Mouse (Mus musculus) embryonic facial prominence, embryonic 11.5 days (tissue): ENCODE data around the gene Asb16. TPM values are rescaled to one million over a fixed set of nuclear protein-coding genes. Genes with fewer than 3 reads are reported as not detected.

Source experiments
- ATAC-seq: fragments of 200-750 bp; cut with Nextera tagmentation; replicated peaks from 2 replicates; pipeline ENCODE4 v1.8.0; 2017; ENCODE audit warnings: low read depth; ENCODE audit not compliant: insufficient number of reproducible peaks, low FRiP score, low TSS enrichment
- DNase-seq: peaks from one replicate; pipeline ENCODE4 v3.0.0-alpha.2; 2015; ENCODE audit warnings: low spot score
- H3K27ac ChIP-seq: fragments of 300-500 bp; sonication (generic); replicated peaks from 2 replicates; pipeline ENCODE4 v1.5.1; 2014; ENCODE audit warnings: mild to moderate bottlenecking, low read depth, low read length, control low read depth
- H3K27me3 ChIP-seq: fragments of 300-500 bp; sonication (generic); 2 replicates; pipeline ENCODE4 v1.6.1; 2014; ENCODE audit warnings: mild to moderate bottlenecking, low read length, moderate library complexity, mixed read lengths; ENCODE audit not compliant: control insufficient read depth, insufficient read depth
- H3K36me3 ChIP-seq: fragments of 300-500 bp; sonication (generic); replicated peaks from 2 replicates; pipeline ENCODE4 v1.6.1; 2014; ENCODE audit warnings: low read depth, mild to moderate bottlenecking, low read length, moderate library complexity, mixed read lengths; ENCODE audit not compliant: control insufficient read depth, insufficient read depth
- H3K4me1 ChIP-seq: fragments of 300-500 bp; sonication (generic); 2 replicates; pipeline ENCODE4 v1.6.1; 2014; ENCODE audit warnings: low read length, mixed read lengths; ENCODE audit not compliant: control insufficient read depth, insufficient read depth
- H3K4me2 ChIP-seq: fragments of 300-500 bp; sonication (generic); 2 replicates; pipeline ENCODE4 v1.6.1; 2014; ENCODE audit warnings: low read depth, mild to moderate bottlenecking, control low read depth, low read length, moderate library complexity
- H3K4me3 ChIP-seq: fragments of 300-500 bp; sonication (generic); 2 replicates; pipeline ENCODE4 v1.5.1; 2014; ENCODE audit warnings: low read depth, low read length, control low read depth
- H3K9ac ChIP-seq: fragments of 300-500 bp; sonication (generic); replicated peaks from 2 replicates; pipeline ENCODE4 v1.6.1; 2014; ENCODE audit warnings: mild to moderate bottlenecking, control low read depth, low read length
- H3K9me3 ChIP-seq: fragments of 300-500 bp; sonication (generic); replicated peaks from 2 replicates; pipeline ENCODE4 v1.6.1; 2016; ENCODE audit warnings: mild to moderate bottlenecking, low read length, inconsistent platforms, mixed read lengths; ENCODE audit not compliant: control insufficient read depth
- WGBS: fragments of 180-500 bp; shearing (Covaris S2); extraction: QIAGEN DNeasy Blood & Tissue Kit; methylation state at CpG from one replicate; pipeline ENCODE4 v1.1.7; 2014; 5-methylcytosine and 5-hydroxymethylcytosine counted together
- polyA plus RNA-seq: library from polyadenylated mRNA; unstranded; fragments of >200 nt; fragmentation: Nextera tagmentation; extraction: Ambion mirVana; gene quantifications from 2 replicates; pipeline ENCODE4 v1.2.1, GENCODE M21; 2014

Asb16 gene
- polyA plus RNA-seq, 1 experiment from 2014 or later, result 0.11 TPM

GRCm38 (mm10) chr11:102245581-102246272 is 22.8 kb upstream of the Asb16 start:
- no peaks in the 10 kb centered on the region for H3K27me3 ChIP-seq
- DNase-seq (peak; percentile 29), ATAC-seq (no peak)
- WGBS, result 49% methylated on average over 14 of the region's 14 CpGs
- H3K4me3 ChIP-seq, result no peak overlapping the region
- no peaks in the 10 kb centered on the region for H3K36me3 ChIP-seq
- peak overlapping the region; percentile 41 for H3K4me2 ChIP-seq
- H3K9me3 ChIP-seq, result no peaks in the 10 kb centered on the region
- no peak overlapping the region for H3K27ac ChIP-seq
- no peaks in the 10 kb centered on the region for H3K4me1 ChIP-seq
- H3K9ac ChIP-seq, result peak overlapping the region; percentile 63; the same call in 1 of the 2 replicates

GRCm38 (mm10) chr11:102246273-102246635 is 22.3 kb upstream of the Asb16 start:
- no peak for DNase-seq
- 89% methylated on average over 6 of the region's 6 CpGs for WGBS
- H3K9ac ChIP-seq, result no peak overlapping the region

GRCm38 (mm10) chr11:102246871-102247270 is 21.7 kb upstream of the Asb16 start:
- Histone ChIP-seq H3K4me2 (no peak overlapping the region), H3K27ac (no peak overlapping the region), H3K36me3 (no peaks in the 10 kb centered on the region; the same call in 1 of the 2 replicates), H3K4me3 (no peak overlapping the region), H3K9me3 (no peaks in the 10 kb centered on the region), H3K4me1 (no peaks in the 10 kb centered on the region), H3K27me3 (no peaks in the 10 kb centered on the region), H3K9ac (no peak overlapping the region)
- WGBS, result 85% methylated on average over 4 of the region's 4 CpGs
- ATAC-seq (no peak), DNase-seq (no peak)

More at GRCm38 (mm10) chr11:102246273-102246635, 22.3 kb upstream of the Asb16 start:
- Histone ChIP-seq H3K27ac (no peak overlapping the region), H3K9me3 (no peaks in the 10 kb centered on the region), H3K4me2 (no peak overlapping the region), H3K4me1 (no peaks in the 10 kb centered on the region), H3K36me3 (no peaks in the 10 kb centered on the region), H3K27me3 (no peaks in the 10 kb centered on the region), H3K4me3 (no peak overlapping the region)
- ATAC-seq, result no peak

GRCm38 (mm10) chr11:102248630-102249230 is 19.8 kb upstream of the Asb16 start, which contains the start of gene BC030867:
Gene BC030867, plus strand, starts transcription at chr11:102248882.
- H3K27me3 ChIP-seq, result no peaks in the 10 kb centered on the region
- no peaks in the 10 kb centered on the region; the same call in 1 of the 2 replicates for H3K36me3 ChIP-seq
- H3K9ac ChIP-seq, result peak within 1 kb of the TSS; percentile 72
- 0% methylated on average over 41 of the region's 41 CpGs for WGBS
- peak within 1 kb of the TSS; percentile 66 for H3K4me3 ChIP-seq
- H3K4me1 ChIP-seq, result no peaks in the 10 kb centered on the region
- no peaks in the 10 kb centered on the region for H3K9me3 ChIP-seq
- ATAC-seq (peak; percentile 20; the same call in 1 of the 2 replicates), DNase-seq (peak; percentile 99)
- peak within 1 kb of the TSS; percentile 2; the same call in 1 of the 2 replicates for H3K27ac ChIP-seq
- H3K4me2 ChIP-seq, result peak within 1 kb of the TSS; percentile 76

GRCm38 (mm10) chr11:102249351-102250090 is 19.0 kb upstream of the Asb16 start:
- WGBS, result 12% methylated on average over 9 of the region's 9 CpGs
- ATAC-seq (no peak), DNase-seq (peak; percentile 15)
- Histone ChIP-seq H3K27me3 (no peaks in the 10 kb centered on the region), H3K4me1 (no peaks in the 10 kb centered on the region), H3K27ac (no peak overlapping the region; the same call in 1 of the 2 replicates), H3K4me2 (peak overlapping the region; percentile 76), H3K9ac (peak overlapping the region; percentile 72), H3K4me3 (peak overlapping the region; percentile 66), H3K9me3 (no peaks in the 10 kb centered on the region), H3K36me3 (no peaks in the 10 kb centered on the region; the same call in 1 of the 2 replicates)

GRCm38 (mm10) chr11:102257514-102257913 is 11.0 kb upstream of the Asb16 start:
- H3K36me3 ChIP-seq, result peaks cover 6% of the 10 kb centered on the region; the same call in 1 of the 2 replicates
- H3K4me2 ChIP-seq, result no peak overlapping the region
- no peak overlapping the region for H3K4me3 ChIP-seq
- H3K27ac ChIP-seq, result no peak overlapping the region
- 30% methylated on average over 9 of the region's 9 CpGs for WGBS
- no peak overlapping the region for H3K9ac ChIP-seq
- H3K9me3 ChIP-seq, result no peaks in the 10 kb centered on the region
- peak; percentile 42; the same call in 1 of the 2 replicates for ATAC-seq
- no peaks in the 10 kb centered on the region for H3K27me3 ChIP-seq
- peak; percentile 69 for DNase-seq
- H3K4me1 ChIP-seq, result no peaks in the 10 kb centered on the region

GRCm38 (mm10) chr11:102258095-102258494 is 10.4 kb upstream of the Asb16 start:
- 83% methylated on average over 6 of the region's 6 CpGs for WGBS
- DNase-seq (no peak), ATAC-seq (no peak)
- H3K4me2 ChIP-seq, result no peak overlapping the region
- no peaks in the 10 kb centered on the region for H3K4me1 ChIP-seq
- H3K36me3 ChIP-seq, result peaks cover 6% of the 10 kb centered on the region; the same call in 1 of the 2 replicates
- H3K27ac ChIP-seq, result no peak overlapping the region
- no peak overlapping the region for H3K9ac ChIP-seq
- no peak overlapping the region for H3K4me3 ChIP-seq
- no peaks in the 10 kb centered on the region for H3K27me3 ChIP-seq
- no peaks in the 10 kb centered on the region for H3K9me3 ChIP-seq
